Mouse (Mus musculus) intestine, postnatal 0 days (tissue): ENCODE results near the gene Caml. TPM values are rescaled to one million over a fixed set of nuclear protein-coding genes. Genes with fewer than 3 reads are reported as not detected.

Experiments
- ATAC-seq: fragments of 200-750 bp; cut with Nextera tagmentation; 2 replicates; pipeline ENCODE4 v1.8.0; 2017; ENCODE audit warnings: mild to moderate bottlenecking, moderate TSS enrichment, moderate library complexity
- H3K27ac ChIP-seq: fragments of 300-500 bp; sonication (generic); 2 replicates; pipeline ENCODE4 v1.5.1; 2014; ENCODE audit warnings: mild to moderate bottlenecking, low read depth, low read length, moderate library complexity
- H3K27me3 ChIP-seq: fragments of 300-500 bp; sonication (generic); replicated peaks from 2 replicates; pipeline ENCODE4 v1.6.1; 2014; ENCODE audit warnings: low read length, mixed read lengths; ENCODE audit not compliant: control insufficient read depth, insufficient read depth
- H3K36me3 ChIP-seq: fragments of 300-500 bp; sonication (generic); 2 replicates; pipeline ENCODE4 v1.6.1; 2014; ENCODE audit warnings: mild to moderate bottlenecking, moderate library complexity; ENCODE audit not compliant: control insufficient read depth, insufficient read depth
- H3K4me1 ChIP-seq: fragments of 300-500 bp; sonication (generic); replicated peaks from 2 replicates; pipeline ENCODE4 v1.6.1; 2014; ENCODE audit warnings: antibody characterized with exemption, low read length, mixed read lengths; ENCODE audit not compliant: control insufficient read depth, insufficient read depth
- H3K4me2 ChIP-seq: fragments of 300-500 bp; sonication (generic); replicated peaks from 2 replicates; pipeline ENCODE4 v1.6.1; 2014; ENCODE audit warnings: low read depth, mild to moderate bottlenecking, moderate library complexity
- H3K4me3 ChIP-seq: fragments of 300-500 bp; sonication (generic); 2 replicates; pipeline ENCODE4 v1.5.1; 2014; ENCODE audit warnings: low read depth, low read length
- H3K9ac ChIP-seq: fragments of 300-500 bp; sonication (generic); 2 replicates; pipeline ENCODE4 v1.6.1; 2014; ENCODE audit warnings: mild to moderate bottlenecking, low read depth, low read length
- H3K9me3 ChIP-seq: fragments of 300-500 bp; sonication (generic); 2 replicates; pipeline ENCODE4 v1.6.1; 2016; ENCODE audit warnings: mixed run types; ENCODE audit not compliant: control insufficient read depth
- CTCF ChIP-seq: sonication (generic); IDR thresholded peaks from 2 replicates; pipeline ENCODE4 v1.5.1; 2016; ENCODE audit warnings: low read depth, mild to moderate bottlenecking, control low read depth, antibody characterized with exemption, moderate library complexity
- WGBS: fragments of 180-500 bp; shearing (Covaris S2); extraction: QIAGEN DNeasy Blood & Tissue Kit; methylation state at CpG from one replicate; pipeline ENCODE4 v1.1.7; 2014; 5-methylcytosine and 5-hydroxymethylcytosine counted together
- polyA plus RNA-seq: library from polyadenylated mRNA; unstranded; fragments of >200 nt; fragmentation: Nextera tagmentation; extraction: Ambion mirVana; gene quantifications from 2 replicates; pipeline ENCODE4 v1.2.1, GENCODE M21; 2015

The Caml gene
- polyA plus RNA-seq, 1 experiment from 2014 or later: 24.8 TPM

DNA sequence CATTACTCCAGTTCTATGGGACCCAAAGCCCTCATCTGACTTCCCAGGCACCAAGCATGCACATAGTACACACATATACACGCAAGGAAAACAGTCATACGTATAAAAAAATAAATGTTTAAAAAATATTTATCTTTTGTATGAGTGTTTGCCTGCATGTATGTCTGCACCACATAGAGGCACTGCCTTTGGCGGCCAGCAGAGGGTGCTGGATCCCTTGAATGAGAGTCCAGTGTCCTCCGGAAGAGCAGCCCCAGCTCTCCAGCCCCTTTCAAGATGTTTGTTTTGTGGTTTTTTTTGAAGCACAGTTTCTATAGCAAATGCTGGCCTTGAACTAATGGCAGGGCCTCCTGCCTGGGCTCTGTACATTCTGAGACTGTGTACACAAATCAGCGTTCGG, 45.7 kb downstream of the Caml start:
- Histone ChIP-seq H3K4me2 (no peak overlapping the region), H3K36me3 (peaks cover 93% of the 10 kb centered on the region), H3K27ac (no peak overlapping the region), H3K9me3 (no peaks in the 10 kb centered on the region), H3K4me1 (no peaks in the 10 kb centered on the region), H3K4me3 (no peak overlapping the region), H3K27me3 (no peaks in the 10 kb centered on the region), H3K9ac (no peak overlapping the region)
- WGBS: 74% methylated on average over 6 of the region's 6 CpGs
- no peak for ATAC-seq
- TF ChIP-seq CTCF: peak; percentile 65

- 93% methylated on average over 6 of the region's 6 CpGs for WGBS
- H3K36me3 ChIP-seq: peaks cover 84% of the 10 kb centered on the region
- H3K27ac ChIP-seq: no peak overlapping the region
- H3K4me2 ChIP-seq: no peak overlapping the region
- H3K9ac ChIP-seq: no peak overlapping the region
- H3K9me3 ChIP-seq: no peaks in the 10 kb centered on the region
- TF ChIP-seq CTCF: no peak
- H3K27me3 ChIP-seq: no peaks in the 10 kb centered on the region
- H3K4me3 ChIP-seq: no peak overlapping the region
- no peaks in the 10 kb centered on the region for H3K4me1 ChIP-seq
- ATAC-seq: no peak
Observed at GRCm38 (mm10) chr13:55672711-55673110, 49.9 kb downstream of the Caml start.

DNA sequence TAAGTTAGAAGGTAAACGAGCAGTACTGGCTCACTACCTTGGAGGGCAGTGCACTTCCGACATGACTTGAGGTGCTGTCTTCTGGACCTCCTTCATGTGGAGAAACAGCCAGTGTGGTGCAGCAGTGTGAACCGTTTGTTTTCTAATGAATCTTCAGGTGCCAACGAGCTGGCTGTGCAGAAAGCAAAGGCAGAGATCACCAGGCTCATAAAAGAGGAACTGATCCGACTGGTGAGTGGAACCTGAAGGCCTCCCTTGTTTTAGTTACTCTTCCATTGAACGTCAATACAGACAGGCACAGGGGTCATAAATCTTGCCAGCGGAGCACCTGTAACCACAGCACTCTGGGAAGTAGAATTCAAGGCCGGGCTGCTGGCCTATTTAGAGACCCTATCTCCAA, 54.6 kb downstream of the Caml start:
- 39% methylated on average over 8 of the region's 8 CpGs for WGBS
- peaks cover 66% of the 10 kb centered on the region for H3K36me3 ChIP-seq
- no peak overlapping the region for H3K4me3 ChIP-seq
- TF ChIP-seq CTCF: no peak
- no peak overlapping the region for H3K9ac ChIP-seq
- H3K4me2 ChIP-seq: no peak overlapping the region
- H3K27ac ChIP-seq: no peak overlapping the region
- H3K9me3 ChIP-seq: no peaks in the 10 kb centered on the region
- H3K4me1 ChIP-seq: no peaks in the 10 kb centered on the region
- ATAC-seq: no peak
- H3K27me3 ChIP-seq: no peaks in the 10 kb centered on the region

Other genes with a start within 250 kb of the Caml start
- 0.04 and 0.16 TPM in 2 replicates for gene Slc34a1, start 224.8 kb upstream of the Caml start, polyA plus RNA-seq
- gene Pfn3, start 207.8 kb upstream of the Caml start, polyA plus RNA-seq: not detected in 2 replicates
- 1.2 and 2.3 TPM in 2 replicates for gene F12, start 196.2 kb upstream of the Caml start, polyA plus RNA-seq
- gene Grk6, start 177.9 kb upstream of the Caml start, polyA plus RNA-seq: 10.5 and 11.4 TPM in 2 replicates
- 0.14 and 0.27 TPM in 2 replicates for gene Prr7, start 158.7 kb upstream of the Caml start, polyA plus RNA-seq
- 31.3 and 34.8 TPM in 2 replicates for gene Dbn1, start 134.9 kb upstream of the Caml start, polyA plus RNA-seq
- gene Pdlim7, start 109.3 kb upstream of the Caml start, polyA plus RNA-seq: 131 and 142 TPM in 2 replicates
- gene Dok3, start 93.7 kb upstream of the Caml start, polyA plus RNA-seq: 1.5 and 1.6 TPM in 2 replicates
- gene Ddx41, start 86.3 kb upstream of the Caml start, polyA plus RNA-seq: 23.2 and 25.8 TPM in 2 replicates
- 10.3 and 12.3 TPM in 2 replicates for gene Fam193b, start 51.9 kb upstream of the Caml start, polyA plus RNA-seq
- 57.3 and 63.3 TPM in 2 replicates for gene Tmed9, start 49.3 kb upstream of the Caml start, polyA plus RNA-seq
- gene B4galt7, start 23.1 kb upstream of the Caml start, polyA plus RNA-seq: 13.9 and 14.3 TPM in 2 replicates
- gene Ddx46, start 12.0 kb downstream of the Caml start, polyA plus RNA-seq: 15.6 and 16.6 TPM in 2 replicates
- gene B230219D22Rik, start 70.1 kb downstream of the Caml start, polyA plus RNA-seq: 20.4 and 21.8 TPM in 2 replicates
- 68.4 and 69.5 TPM in 2 replicates for gene Txndc15, start 91.6 kb downstream of the Caml start, polyA plus RNA-seq
- 70.5 and 72.0 TPM in 2 replicates for gene Pcbd2, start 104.4 kb downstream of the Caml start, polyA plus RNA-seq
- 0.14 and 0.22 TPM in 2 replicates for gene Catsper3, start 161.6 kb downstream of the Caml start, polyA plus RNA-seq
- gene Pitx1, start 213.2 kb downstream of the Caml start, polyA plus RNA-seq: 5.9 and 8.2 TPM in 2 replicates